Mouse (Mus musculus) G1E-ER4 (cell line): ENCODE measurements around the gene Erg. TPM values are rescaled to one million over a fixed set of nuclear protein-coding genes. Genes with fewer than 3 reads are reported as not detected.

Source experiments
- GATA1 ChIP-seq: IDR thresholded peaks from one replicate; pipeline ENCODE4 v1.8.0; 2012; ENCODE audit warnings: low read length, inconsistent platforms
- polyA plus RNA-seq: library from polyadenylated mRNA; stranded (reverse); fragments of >175 nt; gene quantifications from 2 replicates; pipeline ENCODE4 v1.2.3, GENCODE M21; 2012

Gene Erg
- polyA plus RNA-seq, 1 experiment = 0.81 TPM

GRCm38 (mm10) chr16:95344961-95345360, 241.4 kb downstream of the Erg start:
- TF ChIP-seq GATA1 = no peak

GRCm38 (mm10) chr16:95342030-95342429, 244.4 kb downstream of the Erg start:
- TF ChIP-seq GATA1 = no peak

- no peak for TF ChIP-seq GATA1
These were observed 245.3 kb downstream of the Erg start for GRCm38 (mm10) chr16:95340885-95341791.

- no peak for TF ChIP-seq GATA1
These were observed 254.2 kb downstream of the Erg start for GRCm38 (mm10) chr16:95332159-95332558.

- no peak for TF ChIP-seq GATA1
These were observed 264.3 kb downstream of the Erg start for GRCm38 (mm10) chr16:95321945-95322625.

Other genes with a start within 250 kb of the Erg start
- 96.7 and 128 TPM in 2 replicates for gene Ets2, start 115.5 kb upstream of the Erg start, polyA plus RNA-seq